Mouse (Mus musculus): ENCODE measurements around the gene Nat10. TPM values are rescaled to one million over a fixed set of nuclear protein-coding genes. Genes with fewer than 3 reads are reported as not detected.

Gene Nat10
- polyA plus RNA-seq, 2 experiments, result 9.1 to 21.7 TPM

GRCm38 (mm10) chr2:103719292-103719646 lies 41.8 kb downstream of the Nat10 start:
- WGBS (ENCODE audit: insufficient replicate concordance), result 91% methylated on average over 7 of the region's 7 CpGs
- no peak for TF ChIP-seq CTCF (IDR thresholded peaks at IDR 0.05; ENCODE audit: low read depth)
- no peak for TF ChIP-seq EP300 (IDR thresholded peaks at IDR 0.05; ENCODE audit: low read depth)
- no peaks in the 10 kb centered on the region for H3K9me3 ChIP-seq (ENCODE audit: control insufficient read depth, low read length)
- H3K36me3 ChIP-seq (replicated peaks; ENCODE audit: control insufficient read depth, insufficient read depth, low read depth), result peaks cover 27% of the 10 kb centered on the region
- H3K27ac ChIP-seq, result no peak overlapping the region
- H3K4me2 ChIP-seq (ENCODE audit: low read depth), result no peak overlapping the region
- no peaks in the 10 kb centered on the region for H3K4me1 ChIP-seq (replicated peaks; ENCODE audit: control insufficient read depth in 2 of 2, insufficient read depth in 2 of 2, low read length in 1 of 2)
- H3K27me3 ChIP-seq (ENCODE audit: control insufficient read depth, insufficient read depth, low read length), result no peaks in the 10 kb centered on the region
- H3K4me3 ChIP-seq (ENCODE audit: insufficient read depth in 1 of 2, low read depth in 2 of 2, low read length in 2 of 2), result no peak overlapping the region
- ATAC-seq (ENCODE audit: insufficient read depth) (no peak), DNase-seq (ENCODE audit: low read depth in 3 of 3, low spot score in 3 of 3) (no peak)
- H3K9ac ChIP-seq (replicated peaks), result no peak overlapping the region

- no peak overlapping the region for H3K4me3 ChIP-seq (ENCODE audit: insufficient read depth in 1 of 2, low read depth in 2 of 2, low read length in 2 of 2)
- TF ChIP-seq CTCF (IDR thresholded peaks at IDR 0.05; ENCODE audit: low read depth), result peak; percentile 89
- TF ChIP-seq EP300 (IDR thresholded peaks at IDR 0.05; ENCODE audit: low read depth), result no peak
- peaks cover 22% of the 10 kb centered on the region for H3K36me3 ChIP-seq (replicated peaks; ENCODE audit: control insufficient read depth, insufficient read depth, low read depth)
- no peaks in the 10 kb centered on the region for H3K9me3 ChIP-seq (ENCODE audit: control insufficient read depth, low read length)
- WGBS (ENCODE audit: insufficient replicate concordance), result 55% methylated on average over 8 of the region's 8 CpGs
- peak; percentile 54; the same call in 1 of the 2 replicates for ATAC-seq (ENCODE audit: insufficient read depth)
- H3K9ac ChIP-seq (replicated peaks), result no peak overlapping the region
- no peaks in the 10 kb centered on the region for H3K4me1 ChIP-seq (replicated peaks; ENCODE audit: control insufficient read depth in 2 of 2, insufficient read depth in 2 of 2, low read length in 1 of 2)
- H3K4me2 ChIP-seq (ENCODE audit: low read depth), result no peak overlapping the region
- H3K27me3 ChIP-seq (ENCODE audit: control insufficient read depth, insufficient read depth, low read length), result no peaks in the 10 kb centered on the region
- peak; percentile 19 to 39 (median 33) for DNase-seq (ENCODE audit: low read depth in 3 of 3, low spot score in 3 of 3)
- no peak overlapping the region for H3K27ac ChIP-seq
Measured at GRCm38 (mm10) chr2:103718594-103719291, 42.3 kb downstream of the Nat10 start.

- no peaks in the 10 kb centered on the region for H3K36me3 ChIP-seq (replicated peaks; ENCODE audit: control insufficient read depth, insufficient read depth, low read depth)
- no peak overlapping the region for H3K4me2 ChIP-seq (ENCODE audit: low read depth)
- H3K27me3 ChIP-seq (ENCODE audit: control insufficient read depth, insufficient read depth, low read length), result no peaks in the 10 kb centered on the region
- H3K9me3 ChIP-seq (ENCODE audit: control insufficient read depth, low read length), result no peaks in the 10 kb centered on the region
- WGBS (ENCODE audit: insufficient replicate concordance), result 65% methylated on average over 4 of the region's 4 CpGs
- TF ChIP-seq EP300 (IDR thresholded peaks at IDR 0.05; ENCODE audit: low read depth) (no peak), CTCF (IDR thresholded peaks at IDR 0.05; ENCODE audit: low read depth) (no peak)
- DNase-seq (ENCODE audit: low read depth in 3 of 3, low spot score in 3 of 3) (no peak), ATAC-seq (ENCODE audit: insufficient read depth) (no peak)
- no peak overlapping the region for H3K27ac ChIP-seq
- H3K4me3 ChIP-seq (ENCODE audit: insufficient read depth in 1 of 2, low read depth in 2 of 2, low read length in 2 of 2), result no peak overlapping the region
- H3K4me1 ChIP-seq (replicated peaks; ENCODE audit: control insufficient read depth in 2 of 2, insufficient read depth in 2 of 2, low read length in 1 of 2), result no peaks in the 10 kb centered on the region
- no peak overlapping the region for H3K9ac ChIP-seq (replicated peaks)
Measured at GRCm38 (mm10) chr2:103714412-103714811, 46.7 kb downstream of the Nat10 start.

GRCm38 (mm10) chr2:103713831-103714230 lies 47.2 kb downstream of the Nat10 start:
- no peak overlapping the region for H3K27ac ChIP-seq
- no peaks in the 10 kb centered on the region for H3K36me3 ChIP-seq (replicated peaks; ENCODE audit: control insufficient read depth, insufficient read depth, low read depth)
- peak; percentile 51; the same call in 1 of the 2 replicates for ATAC-seq (ENCODE audit: insufficient read depth)
- H3K9ac ChIP-seq (replicated peaks), result no peak overlapping the region
- H3K4me3 ChIP-seq (ENCODE audit: insufficient read depth in 1 of 2, low read depth in 2 of 2, low read length in 2 of 2), result no peak overlapping the region
- WGBS (ENCODE audit: insufficient replicate concordance), result 60% methylated on average over 7 of the region's 7 CpGs
- no peak overlapping the region for H3K4me2 ChIP-seq (ENCODE audit: low read depth)
- no peaks in the 10 kb centered on the region for H3K4me1 ChIP-seq (replicated peaks; ENCODE audit: control insufficient read depth in 2 of 2, insufficient read depth in 2 of 2, low read length in 1 of 2)
- H3K9me3 ChIP-seq (ENCODE audit: control insufficient read depth, low read length), result no peaks in the 10 kb centered on the region
- TF ChIP-seq CTCF (IDR thresholded peaks at IDR 0.05; ENCODE audit: low read depth) (no peak), EP300 (IDR thresholded peaks at IDR 0.05; ENCODE audit: low read depth) (no peak)
- no peaks in the 10 kb centered on the region for H3K27me3 ChIP-seq (ENCODE audit: control insufficient read depth, insufficient read depth, low read length)
- no peak for DNase-seq (ENCODE audit: low read depth in 3 of 3, low spot score in 3 of 3)

- WGBS (ENCODE audit: insufficient replicate concordance), result 68% methylated on average over 7 of the region's 7 CpGs
- H3K4me1 ChIP-seq (replicated peaks; ENCODE audit: control insufficient read depth in 2 of 2, insufficient read depth in 2 of 2, low read length in 1 of 2), result peaks cover 5 to 12% of the 10 kb centered on the region in 2 experiments
- TF ChIP-seq EP300 (IDR thresholded peaks at IDR 0.05; ENCODE audit: low read depth), result no peak
- TF ChIP-seq CTCF (IDR thresholded peaks at IDR 0.05; ENCODE audit: low read depth), result no peak
- DNase-seq (ENCODE audit: low read depth in 3 of 3, low spot score in 3 of 3) (no peak), ATAC-seq (ENCODE audit: insufficient read depth) (no peak)
- no peaks in the 10 kb centered on the region for H3K9me3 ChIP-seq (ENCODE audit: control insufficient read depth, low read length)
- H3K27ac ChIP-seq, result no peak overlapping the region
- H3K36me3 ChIP-seq (replicated peaks; ENCODE audit: control insufficient read depth, insufficient read depth, low read depth), result no peaks in the 10 kb centered on the region
- no peak overlapping the region for H3K9ac ChIP-seq (replicated peaks)
- no peaks in the 10 kb centered on the region for H3K27me3 ChIP-seq (ENCODE audit: control insufficient read depth, insufficient read depth, low read length)
- H3K4me3 ChIP-seq (ENCODE audit: insufficient read depth in 1 of 2, low read depth in 2 of 2, low read length in 2 of 2), result no peak overlapping the region
- H3K4me2 ChIP-seq (ENCODE audit: low read depth), result no peak overlapping the region
Measured at GRCm38 (mm10) chr2:103710849-103711248, 50.2 kb downstream of the Nat10 start.
